Mouse (Mus musculus): ENCODE measurements around the gene Nr1h4. TPM values are rescaled to one million over a fixed set of nuclear protein-coding genes. Genes with fewer than 3 reads are reported as not detected.

The Nr1h4 gene
- polyA plus RNA-seq, 2 experiments: 0.03 TPM; not detected in 1

DNA sequence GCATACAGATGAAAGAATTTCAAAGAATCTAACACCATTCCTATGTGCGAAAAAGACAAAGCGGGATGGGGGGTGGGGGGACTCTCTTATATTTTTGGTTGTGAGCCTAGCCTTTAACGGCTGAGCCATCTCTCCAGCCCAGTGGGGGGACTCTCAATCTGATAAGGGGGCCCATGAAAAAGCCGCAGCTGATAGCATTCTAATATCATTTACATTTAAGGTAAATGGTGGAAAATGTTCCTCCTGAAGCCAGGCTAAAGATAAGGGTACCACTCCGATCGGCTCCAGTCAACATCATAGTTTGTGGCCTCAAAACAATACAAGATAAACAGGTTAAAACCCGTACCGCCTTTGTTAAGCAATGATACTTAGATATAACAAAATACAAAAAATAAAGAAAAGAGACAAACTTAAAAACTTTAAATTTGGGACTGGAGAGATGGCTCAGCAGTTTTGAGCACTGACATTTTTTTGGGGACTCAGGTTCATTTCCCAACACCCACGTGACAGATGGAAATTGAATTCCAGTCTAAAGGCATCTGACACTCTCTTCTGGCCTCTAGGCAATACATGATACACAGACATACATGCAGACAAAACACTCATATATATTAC, 110.1 kb downstream of the Nr1h4 start:
- Histone ChIP-seq H3K9me3 (ENCODE audit: control insufficient read depth, low read length) (no peaks in the 10 kb centered on the region), H3K4me2 (replicated peaks; ENCODE audit: low read depth, low read length, severe bottlenecking) (no peak overlapping the region), H3K9ac (ENCODE audit: low read depth, low read length, severe bottlenecking) (no peak overlapping the region), H3K4me1 (ENCODE audit: control insufficient read depth, insufficient read depth, low read length) (no peaks in the 10 kb centered on the region), H3K27ac (replicated peaks; ENCODE audit: low read depth, low read length) (no peak overlapping the region), H3K27me3 (ENCODE audit: control insufficient read depth, insufficient read depth, low read length) (no peaks in the 10 kb centered on the region), H3K4me3 (replicated peaks; ENCODE audit: low read length) (no peak overlapping the region), H3K36me3 (ENCODE audit: control insufficient read depth, insufficient read depth, low read length) (peaks cover 35% of the 10 kb centered on the region)
- ATAC-seq (ENCODE audit: low FRiP score, low read depth) (no peak), DNase-seq (ENCODE audit: low spot score) (no peak)
- 90% methylated on average over 9 of the region's 9 CpGs for WGBS
- no peak for TF ChIP-seq POLR2A (IDR thresholded peaks at IDR 0.05; ENCODE audit: borderline replicate concordance, extremely low read depth, insufficient read depth, insufficient read length)

DNA sequence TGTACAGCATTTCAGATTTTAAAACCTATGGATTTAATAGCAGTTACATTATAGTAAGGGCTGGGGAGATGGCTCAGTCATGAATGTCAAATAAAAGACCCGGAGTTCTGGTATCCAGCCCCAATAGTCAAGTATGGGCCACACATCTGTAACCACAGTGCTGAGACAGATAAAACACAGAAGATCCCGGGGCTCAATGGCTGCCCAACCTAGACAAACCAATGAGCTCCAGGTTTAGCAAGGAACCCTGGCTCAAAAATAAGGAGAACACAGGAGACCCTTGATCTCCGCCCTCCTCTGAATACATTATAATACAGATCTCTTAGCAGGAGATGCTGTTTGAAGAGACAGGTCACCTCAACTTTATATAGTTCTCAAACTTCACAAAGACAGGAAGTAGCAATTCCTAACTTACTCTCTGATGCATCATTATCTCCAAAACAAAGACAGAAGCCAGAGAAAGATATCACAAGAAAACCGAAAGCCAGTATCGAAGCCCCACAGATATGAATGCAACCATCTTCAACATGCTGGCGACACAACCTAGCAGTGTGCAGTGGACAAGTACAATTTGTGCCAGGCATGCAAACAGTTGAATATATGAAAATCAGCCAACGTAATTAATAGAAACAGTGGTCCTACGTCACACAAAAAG, 110.8 kb downstream of the Nr1h4 start:
- Histone ChIP-seq H3K4me2 (replicated peaks; ENCODE audit: low read depth, low read length, severe bottlenecking) (no peak overlapping the region), H3K27me3 (ENCODE audit: control insufficient read depth, insufficient read depth, low read length) (no peaks in the 10 kb centered on the region), H3K27ac (replicated peaks; ENCODE audit: low read depth, low read length) (no peak overlapping the region), H3K9me3 (ENCODE audit: control insufficient read depth, low read length) (no peaks in the 10 kb centered on the region), H3K4me1 (ENCODE audit: control insufficient read depth, insufficient read depth, low read length) (no peaks in the 10 kb centered on the region), H3K4me3 (replicated peaks; ENCODE audit: low read length) (no peak overlapping the region), H3K9ac (ENCODE audit: low read depth, low read length, severe bottlenecking) (no peak overlapping the region), H3K36me3 (ENCODE audit: control insufficient read depth, insufficient read depth, low read length) (peaks cover 33% of the 10 kb centered on the region)
- TF ChIP-seq POLR2A (IDR thresholded peaks at IDR 0.05; ENCODE audit: borderline replicate concordance, extremely low read depth, insufficient read depth, insufficient read length): no peak
- DNase-seq (ENCODE audit: low spot score) (no peak), ATAC-seq (ENCODE audit: low FRiP score, low read depth) (no peak)
- WGBS: 92% methylated on average over 8 of the region's 8 CpGs

DNA sequence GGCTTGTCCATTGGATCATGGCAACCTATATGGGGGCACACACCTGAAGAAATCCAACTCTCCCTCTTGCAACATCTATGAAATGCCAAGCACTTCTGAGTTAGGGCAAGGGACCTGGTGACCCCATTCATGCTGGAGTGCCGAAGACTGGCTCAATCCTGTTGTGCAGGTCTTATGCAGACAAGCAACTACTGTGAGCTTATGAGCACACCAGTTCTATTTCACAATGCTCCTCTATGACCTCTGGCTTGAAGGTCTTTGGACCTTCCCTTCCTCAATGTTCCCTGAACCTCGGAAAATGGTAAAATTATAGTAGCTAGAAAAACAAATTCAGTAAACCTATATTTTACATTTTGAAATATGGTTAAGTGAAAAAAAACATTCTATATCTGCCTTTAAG, 115.4 kb downstream of the Nr1h4 start:
- no peak for ATAC-seq (ENCODE audit: low FRiP score, low read depth)
- Histone ChIP-seq H3K9ac (ENCODE audit: low read depth, low read length, severe bottlenecking) (no peak overlapping the region), H3K27me3 (ENCODE audit: control insufficient read depth, insufficient read depth, low read length) (no peaks in the 10 kb centered on the region), H3K4me2 (replicated peaks; ENCODE audit: low read depth, low read length, severe bottlenecking) (no peak overlapping the region), H3K27ac (replicated peaks; ENCODE audit: low read depth, low read length) (no peak overlapping the region), H3K36me3 (ENCODE audit: control insufficient read depth, insufficient read depth, low read length) (peaks cover 42% of the 10 kb centered on the region), H3K4me3 (replicated peaks; ENCODE audit: low read length) (no peak overlapping the region), H3K4me1 (ENCODE audit: control insufficient read depth, insufficient read depth, low read length) (no peaks in the 10 kb centered on the region), H3K9me3 (ENCODE audit: control insufficient read depth, low read length) (no peaks in the 10 kb centered on the region)
- WGBS: 89% methylated on average over 2 of the region's 2 CpGs
- DNase-seq (ENCODE audit: low spot score): no peak
- TF ChIP-seq POLR2A (IDR thresholded peaks at IDR 0.05; ENCODE audit: borderline replicate concordance, extremely low read depth, insufficient read depth, insufficient read length): no peak

DNA sequence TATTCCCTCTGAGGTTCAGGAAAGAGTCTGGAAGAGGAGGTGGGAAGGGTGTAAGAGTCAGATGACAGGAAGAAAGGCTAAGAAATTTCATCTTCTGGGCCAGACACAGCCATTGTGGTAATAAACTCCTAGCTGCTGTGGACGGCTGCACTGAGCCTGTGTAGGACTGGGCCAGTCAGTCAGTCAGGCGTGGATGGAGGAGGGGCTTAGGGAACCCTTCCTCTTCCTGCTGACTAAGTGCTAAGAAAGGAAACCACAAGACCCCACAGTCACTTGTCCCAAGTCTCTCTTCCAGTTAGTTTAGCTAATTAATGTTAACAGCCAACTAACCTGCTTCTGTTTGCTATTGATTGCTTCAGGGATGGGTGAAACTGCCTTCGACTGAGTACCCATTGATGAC, 117.9 kb downstream of the Nr1h4 start:
- no peak for TF ChIP-seq POLR2A (IDR thresholded peaks at IDR 0.05; ENCODE audit: borderline replicate concordance, extremely low read depth, insufficient read depth, insufficient read length)
- Histone ChIP-seq H3K9ac (ENCODE audit: low read depth, low read length, severe bottlenecking) (no peak overlapping the region), H3K9me3 (ENCODE audit: control insufficient read depth, low read length) (no peaks in the 10 kb centered on the region), H3K4me1 (ENCODE audit: control insufficient read depth, insufficient read depth, low read length) (no peaks in the 10 kb centered on the region), H3K36me3 (ENCODE audit: control insufficient read depth, insufficient read depth, low read length) (peaks cover 44% of the 10 kb centered on the region), H3K27ac (replicated peaks; ENCODE audit: low read depth, low read length) (no peak overlapping the region), H3K4me3 (replicated peaks; ENCODE audit: low read length) (no peak overlapping the region), H3K27me3 (ENCODE audit: control insufficient read depth, insufficient read depth, low read length) (no peaks in the 10 kb centered on the region), H3K4me2 (replicated peaks; ENCODE audit: low read depth, low read length, severe bottlenecking) (no peak overlapping the region)
- DNase-seq (ENCODE audit: low spot score) (no peak), ATAC-seq (ENCODE audit: low FRiP score, low read depth) (no peak)
- 57% methylated on average over 3 of the region's 3 CpGs for WGBS

DNA sequence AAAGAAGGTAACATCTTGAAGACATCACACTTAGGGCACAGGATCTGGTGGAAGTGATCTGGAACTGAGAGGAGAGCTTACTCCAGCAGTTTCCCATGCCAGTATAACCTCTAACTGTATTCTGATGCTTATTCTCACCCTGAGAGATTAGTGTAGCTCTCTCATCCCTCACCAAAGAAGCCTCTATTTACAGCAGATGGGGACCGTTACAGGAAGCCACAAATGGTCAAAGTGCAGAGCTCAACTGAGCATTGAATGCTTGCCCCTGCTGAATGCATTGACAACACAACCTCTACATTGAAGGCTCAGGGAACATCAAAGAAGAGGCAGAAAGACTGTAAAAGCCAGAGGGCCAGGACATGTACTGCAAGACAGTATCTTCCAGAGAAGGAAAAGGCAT, 125.8 kb downstream of the Nr1h4 start:
- 8% methylated on average over 1 of the region's 1 CpGs for WGBS
- Histone ChIP-seq H3K4me3 (replicated peaks; ENCODE audit: low read length) (no peak overlapping the region), H3K27ac (replicated peaks; ENCODE audit: low read depth, low read length) (no peak overlapping the region), H3K9me3 (ENCODE audit: control insufficient read depth, low read length) (no peaks in the 10 kb centered on the region), H3K9ac (ENCODE audit: low read depth, low read length, severe bottlenecking) (no peak overlapping the region), H3K36me3 (ENCODE audit: control insufficient read depth, insufficient read depth, low read length) (peaks cover 11% of the 10 kb centered on the region), H3K4me2 (replicated peaks; ENCODE audit: low read depth, low read length, severe bottlenecking) (no peak overlapping the region), H3K4me1 (ENCODE audit: control insufficient read depth, insufficient read depth, low read length) (no peaks in the 10 kb centered on the region), H3K27me3 (ENCODE audit: control insufficient read depth, insufficient read depth, low read length) (no peaks in the 10 kb centered on the region)
- no peak for ATAC-seq (ENCODE audit: low FRiP score, low read depth)
- DNase-seq (ENCODE audit: low spot score): no peak
- no peak for TF ChIP-seq POLR2A (IDR thresholded peaks at IDR 0.05; ENCODE audit: borderline replicate concordance, extremely low read depth, insufficient read depth, insufficient read length)

Data from limb, embryonic 14.5 days (tissue).